Mouse (Mus musculus): ENCODE results near the gene Mrtfa. TPM values are rescaled to one million over a fixed set of nuclear protein-coding genes. Genes with fewer than 3 reads are reported as not detected.

The Mrtfa gene
- polyA plus RNA-seq, 1 experiment from 2014 or later = 29.7 TPM

DNA sequence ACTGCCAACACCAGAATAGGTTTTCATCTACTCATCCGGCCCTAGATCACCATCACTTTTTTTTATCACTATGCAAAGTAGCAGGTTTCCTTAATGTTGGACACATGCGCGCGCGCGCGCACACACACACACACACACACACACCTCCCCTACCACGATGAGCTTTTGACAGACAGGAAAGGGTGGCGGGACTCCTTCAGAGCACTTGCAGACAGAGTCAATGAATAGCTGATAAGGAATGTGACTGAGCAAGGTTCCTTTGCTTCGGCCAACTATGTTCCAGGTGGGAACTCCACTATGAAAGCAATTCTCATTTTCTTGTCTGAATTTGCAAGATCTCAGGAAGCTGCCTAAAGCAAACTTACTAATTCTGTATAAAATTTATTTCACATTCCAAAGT is 22.7 kb downstream of the Mrtfa start:
- H3K36me3 ChIP-seq = no peaks in the 10 kb centered on the region
- ATAC-seq (ENCODE audit: low FRiP score, low read depth) = no peak
- WGBS = 93% methylated on average over 10 of the region's 10 CpGs
- no peak overlapping the region for H3K4me3 ChIP-seq
- H3K9ac ChIP-seq = no peak overlapping the region
- peaks cover 8% of the 10 kb centered on the region; the same call in 1 of the 2 replicates for H3K4me1 ChIP-seq (replicated peaks)
- H3K4me2 ChIP-seq = no peak overlapping the region
- no peaks in the 10 kb centered on the region for H3K27me3 ChIP-seq
- no peaks in the 10 kb centered on the region for H3K9me3 ChIP-seq
- H3K27ac ChIP-seq (replicated peaks) = no peak overlapping the region

DNA sequence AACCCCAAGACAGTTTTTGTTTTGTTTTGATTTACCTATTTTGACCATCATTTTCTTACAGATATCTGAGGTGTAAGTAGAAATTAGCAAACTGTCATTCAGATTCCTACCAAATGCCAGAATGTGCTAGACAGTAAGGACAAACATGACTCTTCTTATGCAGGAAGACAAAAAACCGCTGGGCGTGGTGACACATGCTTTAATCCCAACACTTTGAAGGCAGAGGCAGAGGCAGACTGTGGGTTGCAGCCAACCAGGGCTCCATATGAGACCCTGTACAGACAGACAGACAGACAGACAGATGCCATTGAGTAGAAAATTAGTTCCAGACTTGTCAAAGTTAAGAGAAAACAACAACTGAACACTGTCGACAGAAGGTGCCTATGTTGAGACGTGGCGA is 24.3 kb downstream of the Mrtfa start:
- no peaks in the 10 kb centered on the region for H3K27me3 ChIP-seq

DNA sequence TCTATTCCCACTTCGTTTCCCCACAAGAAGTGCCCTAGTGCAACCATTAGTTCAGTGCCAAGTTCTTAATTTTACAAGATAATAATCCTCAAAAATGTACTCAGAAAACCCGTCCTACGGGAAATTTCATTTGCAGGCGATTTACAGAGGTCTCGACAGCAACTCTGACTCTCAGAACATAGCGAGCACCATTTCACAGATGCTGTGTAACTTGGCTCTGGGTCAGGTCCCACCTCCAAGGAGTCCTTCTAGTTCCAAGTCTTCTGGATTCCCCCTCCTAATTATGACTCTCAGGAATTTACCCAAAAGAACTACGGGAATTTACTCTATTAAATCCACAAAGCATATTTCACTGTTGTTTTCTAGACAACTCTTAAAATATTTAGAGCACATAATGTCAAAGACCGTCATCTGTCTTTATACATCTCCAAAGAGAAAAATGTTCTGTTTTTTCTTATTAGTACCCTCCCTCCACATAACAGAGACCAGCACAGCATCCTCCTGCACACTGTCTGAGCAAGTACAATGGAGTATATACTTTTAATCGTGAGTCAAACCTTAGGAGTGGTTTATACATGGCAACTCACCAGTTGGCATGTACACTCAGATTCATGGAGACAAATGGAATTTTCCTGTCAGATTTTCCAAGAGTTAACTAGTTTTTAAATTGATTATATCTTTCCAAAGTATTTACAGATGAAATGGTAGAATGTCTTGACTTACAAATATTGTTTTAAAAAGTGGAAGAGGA is 25.8 kb downstream of the Mrtfa start:
- no peak overlapping the region for H3K27ac ChIP-seq (replicated peaks)
- H3K27me3 ChIP-seq = no peaks in the 10 kb centered on the region
- peaks cover 8% of the 10 kb centered on the region; the same call in 1 of the 2 replicates for H3K4me1 ChIP-seq (replicated peaks)
- no peak overlapping the region for H3K9ac ChIP-seq
- H3K9me3 ChIP-seq = no peaks in the 10 kb centered on the region
- WGBS = 79% methylated on average over 9 of the region's 9 CpGs
- H3K4me3 ChIP-seq = no peak overlapping the region
- H3K36me3 ChIP-seq = no peaks in the 10 kb centered on the region
- no peak overlapping the region for H3K4me2 ChIP-seq
- ATAC-seq (ENCODE audit: low FRiP score, low read depth) = no peak

More for the DNA sequence above, 24.3 kb downstream of the Mrtfa start:
- no peak overlapping the region for H3K4me2 ChIP-seq
- ATAC-seq (ENCODE audit: low FRiP score, low read depth) = no peak
- no peak overlapping the region for H3K27ac ChIP-seq (replicated peaks)
- H3K4me1 ChIP-seq (replicated peaks) = peaks cover 8% of the 10 kb centered on the region; the same call in 1 of the 2 replicates
- H3K36me3 ChIP-seq = no peaks in the 10 kb centered on the region
- H3K9me3 ChIP-seq = no peaks in the 10 kb centered on the region
- no peak overlapping the region for H3K9ac ChIP-seq
- 90% methylated on average over 5 of the region's 5 CpGs for WGBS
- H3K4me3 ChIP-seq = no peak overlapping the region

DNA sequence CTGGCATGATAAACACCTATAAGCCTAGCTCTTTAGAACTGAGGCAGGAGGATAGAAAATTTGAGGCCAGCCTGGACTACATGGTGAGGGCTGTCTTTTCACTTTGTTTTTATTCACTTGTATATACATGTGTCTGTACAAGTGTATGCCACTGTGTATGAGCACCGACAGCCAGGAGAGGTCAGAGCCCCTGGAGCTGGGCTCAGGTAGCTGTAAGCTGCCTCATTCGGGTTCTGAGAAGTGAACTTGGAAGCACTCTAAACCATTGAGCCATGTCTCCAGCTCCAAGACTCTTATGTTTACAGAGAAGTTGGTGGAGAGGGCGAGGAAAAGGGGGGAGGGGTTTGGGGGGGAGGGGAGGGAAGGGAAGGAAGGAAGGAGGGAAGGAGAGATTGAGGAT is 29.0 kb downstream of the Mrtfa start:
- H3K4me2 ChIP-seq = no peak overlapping the region
- H3K27me3 ChIP-seq = no peaks in the 10 kb centered on the region
- no peaks in the 10 kb centered on the region for H3K36me3 ChIP-seq
- no peak overlapping the region for H3K9ac ChIP-seq
- no peak overlapping the region for H3K27ac ChIP-seq (replicated peaks)
- WGBS = 81% methylated on average over 3 of the region's 3 CpGs
- H3K4me1 ChIP-seq (replicated peaks) = peaks cover 5% of the 10 kb centered on the region; the same call in 1 of the 2 replicates
- no peaks in the 10 kb centered on the region for H3K9me3 ChIP-seq
- no peak for ATAC-seq (ENCODE audit: low FRiP score, low read depth)
- no peak overlapping the region for H3K4me3 ChIP-seq

DNA sequence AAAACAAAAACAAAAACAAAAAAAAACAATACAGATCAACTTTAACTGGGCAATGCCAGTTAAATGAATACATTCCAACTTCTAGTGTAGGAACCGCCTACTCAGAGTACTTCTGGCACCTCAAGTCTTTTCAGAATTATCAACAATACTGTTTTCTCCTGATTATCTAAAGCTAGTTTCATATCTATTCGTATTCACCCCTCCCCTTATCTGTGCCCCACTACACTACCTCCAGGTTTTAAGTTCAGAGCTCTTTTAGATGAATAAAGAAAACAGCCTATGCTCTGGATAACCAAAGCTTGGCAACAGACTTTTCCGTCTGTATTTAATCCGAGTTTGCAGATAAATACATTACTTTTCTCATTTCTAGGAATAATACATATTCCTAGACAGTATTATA is 29.9 kb downstream of the Mrtfa start:
- H3K4me2 ChIP-seq = no peak overlapping the region
- H3K9me3 ChIP-seq = no peaks in the 10 kb centered on the region
- peaks cover 5% of the 10 kb centered on the region; the same call in 1 of the 2 replicates for H3K4me1 ChIP-seq (replicated peaks)
- H3K27ac ChIP-seq (replicated peaks) = no peak overlapping the region
- 93% methylated on average over 4 of the region's 4 CpGs for WGBS
- H3K36me3 ChIP-seq = no peaks in the 10 kb centered on the region
- ATAC-seq (ENCODE audit: low FRiP score, low read depth) = no peak
- no peak overlapping the region for H3K9ac ChIP-seq
- no peak overlapping the region for H3K4me3 ChIP-seq
- no peaks in the 10 kb centered on the region for H3K27me3 ChIP-seq

DNA sequence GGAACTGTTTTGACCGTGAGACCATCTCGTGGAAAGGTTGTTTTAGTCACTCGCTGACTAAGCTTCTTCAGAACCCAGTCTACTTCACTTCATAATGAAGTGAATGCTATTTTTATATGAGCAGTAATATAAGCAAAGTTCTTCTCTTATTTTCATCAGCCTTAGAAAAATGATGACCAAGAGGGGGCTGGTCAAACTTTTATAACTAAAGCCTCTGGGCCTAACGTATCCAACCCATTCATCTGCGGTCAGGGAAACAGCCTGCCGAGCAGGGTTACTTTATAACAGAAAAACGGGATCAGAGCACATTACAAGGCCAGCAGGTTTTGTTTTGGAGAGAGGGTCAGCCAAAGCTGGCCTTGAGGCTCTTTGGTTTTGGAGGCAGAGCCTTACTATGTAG is 31.3 kb downstream of the Mrtfa start:
- Histone ChIP-seq H3K36me3 (no peaks in the 10 kb centered on the region), H3K9ac (no peak overlapping the region), H3K9me3 (no peaks in the 10 kb centered on the region), H3K4me1 (replicated peaks) (peaks cover under 1% of the 10 kb centered on the region; the same call in 1 of the 2 replicates), H3K27me3 (no peaks in the 10 kb centered on the region), H3K27ac (replicated peaks) (no peak overlapping the region), H3K4me3 (no peak overlapping the region), H3K4me2 (no peak overlapping the region)
- no peak for ATAC-seq (ENCODE audit: low FRiP score, low read depth)
- WGBS = 86% methylated on average over 7 of the region's 7 CpGs

DNA sequence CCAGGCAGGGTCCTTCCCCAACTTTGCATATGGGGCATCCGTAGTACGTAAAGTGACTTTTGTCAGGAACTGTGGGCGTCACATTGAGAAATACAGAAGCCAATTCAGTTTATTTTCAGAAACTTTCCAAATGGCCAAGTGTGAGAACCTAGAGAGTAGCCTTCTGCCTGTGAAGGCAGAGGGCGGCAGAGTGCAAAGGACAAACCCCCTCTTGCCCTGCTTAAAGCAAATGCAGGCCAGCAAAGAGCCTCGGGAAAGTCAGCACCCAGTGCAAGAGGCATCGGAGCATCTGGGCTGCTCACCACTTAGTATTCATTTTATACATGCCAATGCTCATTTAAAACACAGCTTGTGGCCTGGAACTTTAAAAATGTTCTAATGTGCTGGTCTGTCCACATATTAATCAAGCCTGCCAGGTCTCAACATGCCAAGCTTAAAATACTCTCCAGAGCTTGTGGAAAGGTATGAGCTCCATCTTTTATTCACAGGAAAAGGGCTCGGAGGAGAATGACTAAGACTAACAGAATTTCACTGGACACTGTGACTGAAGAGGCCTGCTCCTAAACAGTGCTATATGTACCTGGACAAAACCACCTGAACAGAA is 31.9 kb downstream of the Mrtfa start:
- no peak overlapping the region for H3K9ac ChIP-seq
- no peak overlapping the region for H3K4me2 ChIP-seq
- H3K27ac ChIP-seq (replicated peaks) = no peak overlapping the region
- H3K27me3 ChIP-seq = no peaks in the 10 kb centered on the region
- H3K36me3 ChIP-seq = no peaks in the 10 kb centered on the region
- WGBS = 81% methylated on average over 7 of the region's 7 CpGs
- no peaks in the 10 kb centered on the region for H3K9me3 ChIP-seq
- H3K4me3 ChIP-seq = no peak overlapping the region
- no peak for ATAC-seq (ENCODE audit: low FRiP score, low read depth)
- H3K4me1 ChIP-seq (replicated peaks) = no peaks in the 10 kb centered on the region; the same call in 1 of the 2 replicates

DNA sequence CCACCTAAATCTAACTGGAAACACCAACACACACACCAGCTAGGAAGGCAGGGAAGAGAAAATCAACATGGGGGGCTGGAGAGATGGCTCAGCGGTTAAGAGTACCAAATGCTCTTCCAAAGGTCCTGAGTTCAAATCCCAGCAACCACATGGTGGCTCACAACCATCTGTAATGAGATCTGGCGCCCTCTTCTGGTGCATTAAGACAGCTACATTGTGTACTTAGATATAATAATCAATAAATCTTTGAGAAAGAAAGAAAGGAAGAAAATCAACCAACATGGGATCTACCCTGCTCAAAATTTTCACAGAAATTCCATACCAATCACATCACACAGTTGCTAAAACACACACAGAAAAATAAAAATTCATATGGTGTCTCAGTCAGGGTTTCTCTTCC is 34.1 kb downstream of the Mrtfa start:
- Histone ChIP-seq H3K27me3 (no peaks in the 10 kb centered on the region), H3K9ac (no peak overlapping the region), H3K9me3 (no peaks in the 10 kb centered on the region), H3K4me1 (replicated peaks) (no peaks in the 10 kb centered on the region; the same call in 1 of the 2 replicates), H3K4me2 (no peak overlapping the region), H3K4me3 (no peak overlapping the region), H3K27ac (replicated peaks) (no peak overlapping the region), H3K36me3 (no peaks in the 10 kb centered on the region)
- no peak for ATAC-seq (ENCODE audit: low FRiP score, low read depth)
- 81% methylated on average over 2 of the region's 2 CpGs for WGBS

DNA sequence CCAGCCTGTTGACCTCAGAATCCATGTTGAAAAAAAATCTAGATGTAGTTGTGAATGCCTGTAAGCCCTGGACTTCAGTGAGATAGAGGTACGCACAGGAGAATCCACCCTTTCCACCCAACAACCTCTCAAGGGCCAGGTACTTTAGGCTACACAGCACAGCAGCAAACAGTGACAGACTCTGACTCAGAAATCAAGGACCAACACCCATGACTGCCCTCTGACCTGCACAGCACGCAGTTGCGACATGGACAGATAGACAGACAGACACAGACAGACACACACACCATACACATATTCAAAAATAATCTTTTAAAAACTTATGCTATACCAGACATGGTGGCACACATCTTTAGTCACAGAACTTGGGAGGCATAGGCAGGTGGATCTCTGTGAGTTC is 34.7 kb downstream of the Mrtfa start:
- Histone ChIP-seq H3K4me3 (no peak overlapping the region), H3K27ac (replicated peaks) (no peak overlapping the region), H3K9me3 (no peaks in the 10 kb centered on the region), H3K9ac (no peak overlapping the region), H3K4me2 (no peak overlapping the region), H3K4me1 (replicated peaks) (no peaks in the 10 kb centered on the region; the same call in 1 of the 2 replicates), H3K27me3 (no peaks in the 10 kb centered on the region), H3K36me3 (no peaks in the 10 kb centered on the region)
- 99% methylated on average over 3 of the region's 3 CpGs for WGBS
- ATAC-seq (ENCODE audit: low FRiP score, low read depth) = no peak

DNA sequence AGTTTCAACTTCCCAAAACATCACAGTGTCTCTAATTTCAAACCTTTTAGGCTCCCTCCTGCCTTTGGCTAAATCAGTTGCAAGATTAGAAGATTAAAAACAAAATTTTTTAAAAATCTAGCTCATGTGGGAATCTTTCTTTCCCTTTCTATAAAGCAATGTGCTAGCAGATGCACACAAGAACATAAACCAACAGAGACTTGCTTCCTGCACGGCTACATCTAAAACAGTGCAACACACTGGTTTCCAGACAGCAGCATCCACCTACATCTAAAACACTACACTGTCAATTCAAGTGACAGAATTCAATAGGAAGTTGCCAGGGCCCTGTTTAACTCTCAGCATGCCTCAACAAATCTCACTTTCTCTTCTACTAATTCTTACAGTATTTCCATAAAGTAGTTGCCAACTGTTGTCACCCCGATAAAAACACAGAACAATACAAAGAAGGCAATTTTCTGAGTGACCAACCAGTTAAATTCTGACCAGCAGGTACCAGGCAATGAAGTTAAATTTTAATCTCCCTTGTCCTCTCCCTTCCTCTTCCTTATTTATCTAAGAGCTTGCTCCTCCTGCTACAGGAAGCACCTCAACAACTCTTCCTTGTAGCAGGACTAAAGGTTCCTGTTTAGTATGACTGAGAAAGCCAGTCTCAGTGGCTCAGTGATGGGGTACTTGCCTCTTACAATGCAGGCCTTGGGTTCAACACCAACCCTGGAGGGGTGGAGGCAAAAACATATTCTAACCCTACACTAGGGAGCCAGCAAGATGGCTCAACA is 35.5 kb downstream of the Mrtfa start:
- H3K4me3 ChIP-seq = no peak overlapping the region
- no peak for ATAC-seq (ENCODE audit: low FRiP score, low read depth)
- H3K4me1 ChIP-seq (replicated peaks) = no peaks in the 10 kb centered on the region; the same call in 1 of the 2 replicates
- 72% methylated on average over 2 of the region's 2 CpGs for WGBS
- H3K27ac ChIP-seq (replicated peaks) = no peak overlapping the region
- no peaks in the 10 kb centered on the region for H3K9me3 ChIP-seq
- H3K4me2 ChIP-seq = no peak overlapping the region
- H3K27me3 ChIP-seq = no peaks in the 10 kb centered on the region
- no peaks in the 10 kb centered on the region for H3K36me3 ChIP-seq
- H3K9ac ChIP-seq = no peak overlapping the region

DNA sequence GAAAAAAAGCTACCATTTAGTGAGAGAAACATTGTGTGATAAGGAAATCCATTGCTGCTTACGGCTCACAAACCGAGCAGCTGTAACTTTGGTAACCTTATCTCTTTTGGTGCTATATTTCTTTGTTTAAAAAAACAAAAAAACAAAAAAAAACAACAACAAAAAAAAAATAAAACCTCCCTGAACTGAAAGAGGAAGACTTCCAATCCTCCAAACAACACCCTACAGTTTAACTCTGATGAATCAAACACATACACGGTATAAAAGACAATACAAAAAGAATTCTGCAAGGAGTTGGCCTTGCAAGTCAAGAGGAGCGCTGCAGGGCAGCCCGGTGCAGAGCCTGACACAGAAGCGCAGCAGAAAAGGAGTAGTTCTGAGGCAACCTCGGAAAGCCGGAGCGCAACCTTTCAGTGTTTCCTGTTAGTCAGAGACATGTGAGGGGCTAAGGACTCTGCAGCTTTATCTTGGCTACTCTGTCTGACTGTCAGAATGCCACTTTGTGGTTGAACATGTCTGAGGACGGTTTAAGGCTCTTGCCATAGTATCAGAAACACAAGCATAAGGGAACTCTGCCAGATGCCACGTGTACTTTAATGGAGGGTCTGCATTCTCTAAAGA is 48.5 kb downstream of the Mrtfa start:
- no peak overlapping the region for H3K9ac ChIP-seq
- no peaks in the 10 kb centered on the region for H3K27me3 ChIP-seq
- WGBS = 79% methylated on average over 11 of the region's 11 CpGs
- H3K4me3 ChIP-seq = no peak overlapping the region
- no peak for ATAC-seq (ENCODE audit: low FRiP score, low read depth)
- no peaks in the 10 kb centered on the region for H3K36me3 ChIP-seq
- H3K9me3 ChIP-seq = no peaks in the 10 kb centered on the region
- no peak overlapping the region for H3K27ac ChIP-seq (replicated peaks)
- H3K4me1 ChIP-seq (replicated peaks) = no peaks in the 10 kb centered on the region; the same call in 1 of the 2 replicates
- no peak overlapping the region for H3K4me2 ChIP-seq

DNA sequence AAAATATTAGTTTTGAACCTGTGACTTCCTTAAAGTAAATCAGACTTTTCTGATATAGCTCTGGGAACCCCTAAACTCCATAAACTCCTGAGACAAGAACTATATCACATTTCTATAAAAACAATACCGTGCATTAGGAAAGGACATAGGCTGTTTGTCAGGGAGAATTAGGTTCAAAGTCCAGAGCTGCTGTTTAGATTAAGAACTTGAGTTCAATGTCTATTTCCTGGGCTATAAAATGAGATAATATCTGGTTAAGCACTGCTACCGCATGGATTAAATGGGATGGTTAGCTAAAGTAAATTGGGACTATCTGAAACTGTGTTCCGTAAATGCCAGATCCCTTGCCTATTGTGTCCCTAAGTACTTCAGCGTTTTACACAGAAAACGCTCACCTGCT is 50.6 kb downstream of the Mrtfa start:
- Histone ChIP-seq H3K4me2 (no peak overlapping the region), H3K27me3 (no peaks in the 10 kb centered on the region), H3K4me3 (no peak overlapping the region), H3K27ac (replicated peaks) (no peak overlapping the region), H3K9me3 (no peaks in the 10 kb centered on the region), H3K36me3 (no peaks in the 10 kb centered on the region), H3K9ac (no peak overlapping the region), H3K4me1 (replicated peaks) (no peaks in the 10 kb centered on the region; the same call in 1 of the 2 replicates)
- ATAC-seq (ENCODE audit: low FRiP score, low read depth) = no peak
- 78% methylated on average over 5 of the region's 5 CpGs for WGBS
